Mouse (Mus musculus) urinary bladder, postnatal 0 days (tissue): ENCODE results near the gene Znrf1. TPM values are rescaled to one million over a fixed set of nuclear protein-coding genes. Genes with fewer than 3 reads are reported as not detected.

Experiments
- polyA plus RNA-seq: library from polyadenylated mRNA; unstranded; fragments of >200 nt; fragmentation: Nextera tagmentation; extraction: Ambion mirVana; gene quantifications from 2 replicates; pipeline ENCODE4 v1.2.1, GENCODE M21; 2015

Znrf1 gene
- polyA plus RNA-seq, result 28.9 and 30.0 TPM in 2 replicates

DNA sequence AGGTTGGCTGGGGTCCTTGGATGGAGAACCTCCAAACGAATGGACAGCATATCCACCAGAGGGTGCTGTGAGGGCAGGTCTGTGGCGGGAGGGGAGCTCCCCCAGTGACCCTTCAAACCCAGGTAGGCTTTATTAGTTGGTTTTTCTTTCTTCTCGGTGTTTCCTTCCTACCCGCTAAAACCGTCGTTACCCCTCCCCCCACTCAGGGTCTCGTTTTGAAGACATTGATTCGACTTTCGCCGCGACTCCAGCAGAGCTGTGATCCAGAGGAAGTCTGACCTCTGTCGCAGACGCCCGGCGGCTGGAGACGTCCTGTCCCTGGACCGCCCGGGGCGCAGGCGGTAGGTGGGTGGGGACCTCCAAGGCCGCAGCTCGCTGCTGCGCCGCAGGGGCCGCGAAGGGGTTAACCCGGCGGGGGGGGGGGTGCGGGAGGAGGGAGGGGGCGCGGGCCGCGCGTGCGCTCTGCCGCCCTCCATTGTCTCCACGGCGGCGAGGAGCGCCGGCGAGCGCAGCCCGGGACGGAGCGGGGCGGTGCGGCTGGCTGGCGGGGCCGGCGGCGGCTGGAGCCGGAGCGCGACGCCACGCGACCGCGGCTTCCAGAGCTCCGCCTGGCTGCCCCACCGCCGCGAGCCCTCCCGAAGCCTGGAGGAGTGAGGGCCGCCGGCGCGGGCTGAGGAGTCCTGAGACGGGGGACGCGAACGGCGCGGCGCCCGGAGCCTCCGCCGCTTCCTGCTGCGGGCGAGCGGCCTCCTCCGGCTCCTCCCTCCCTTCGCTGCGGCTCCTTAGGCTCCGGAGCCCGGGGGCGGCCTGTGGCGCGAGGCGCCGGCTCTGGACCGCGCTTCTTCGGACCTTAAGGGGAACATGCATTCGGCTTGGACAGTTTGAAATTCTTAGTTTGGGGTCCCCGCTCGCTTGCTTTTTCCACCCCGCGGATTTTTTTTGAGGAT lies at the start of gene Znrf1:
Gene Znrf1 (plus strand): TSS at position 67 of the 947 bp plus-strand sequence.

DNA sequence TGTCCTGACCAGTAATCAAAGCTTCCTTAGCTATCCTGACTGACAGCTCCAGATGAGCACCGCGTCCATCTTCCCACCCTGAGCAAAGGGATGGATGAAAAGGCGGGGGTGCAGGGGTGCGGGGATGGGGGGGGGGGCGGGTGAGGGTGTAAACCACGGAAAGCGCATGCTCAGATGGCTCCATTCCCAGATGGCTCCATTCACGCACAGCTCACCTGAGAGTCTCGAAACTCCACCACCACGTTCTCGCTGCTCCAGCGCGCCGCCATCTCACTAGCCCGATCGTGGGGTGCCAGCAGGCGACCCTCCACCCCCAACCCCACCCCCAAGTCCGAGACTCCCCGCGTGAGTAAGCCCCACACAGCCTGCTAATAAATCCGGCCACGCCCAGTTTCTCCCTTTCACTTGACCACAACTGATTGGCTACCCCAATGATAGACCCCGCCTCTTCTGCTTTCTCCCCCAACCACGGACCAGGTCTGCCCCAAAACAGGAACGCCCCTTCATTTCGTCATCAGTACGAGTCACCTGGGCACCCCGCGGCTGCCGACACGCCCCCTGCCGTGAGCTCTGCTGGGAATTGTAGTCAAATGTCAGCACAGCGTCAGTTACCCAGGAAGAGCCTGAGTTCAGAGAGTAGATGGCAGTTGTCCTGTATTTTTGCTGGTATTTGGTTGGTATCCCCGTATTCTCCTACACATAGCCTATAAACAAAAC lies 14.0 kb upstream of the Znrf1 start, which contains the start of gene Wdr59:
Gene Wdr59 (minus strand): TSS at position 380 of the 717 bp plus-strand sequence.

DNA sequence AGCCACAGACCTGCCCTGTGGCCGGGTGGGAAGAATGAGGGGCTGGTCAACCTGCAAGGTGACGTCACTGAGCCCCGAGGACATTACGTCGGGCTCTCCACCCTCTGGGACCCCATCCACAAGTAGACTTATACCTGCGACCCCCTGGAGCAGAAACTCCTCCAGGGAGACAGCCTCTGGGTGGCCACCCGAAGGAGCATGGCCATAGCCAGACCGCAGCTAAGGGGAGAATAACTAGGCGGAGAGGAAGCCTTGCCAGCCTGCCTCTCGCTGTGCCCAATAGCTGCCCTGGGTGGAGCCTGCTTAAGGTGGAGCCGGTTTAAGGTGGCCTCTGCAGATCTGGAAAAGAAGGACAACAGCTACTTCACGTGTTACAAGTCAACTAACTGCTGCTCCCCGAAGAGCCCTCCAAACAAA lies 94.2 kb downstream of the Znrf1 start, which contains the start of gene Ldhd:
Gene Ldhd (minus strand): TSS at position 270 of the 417 bp plus-strand sequence.

DNA sequence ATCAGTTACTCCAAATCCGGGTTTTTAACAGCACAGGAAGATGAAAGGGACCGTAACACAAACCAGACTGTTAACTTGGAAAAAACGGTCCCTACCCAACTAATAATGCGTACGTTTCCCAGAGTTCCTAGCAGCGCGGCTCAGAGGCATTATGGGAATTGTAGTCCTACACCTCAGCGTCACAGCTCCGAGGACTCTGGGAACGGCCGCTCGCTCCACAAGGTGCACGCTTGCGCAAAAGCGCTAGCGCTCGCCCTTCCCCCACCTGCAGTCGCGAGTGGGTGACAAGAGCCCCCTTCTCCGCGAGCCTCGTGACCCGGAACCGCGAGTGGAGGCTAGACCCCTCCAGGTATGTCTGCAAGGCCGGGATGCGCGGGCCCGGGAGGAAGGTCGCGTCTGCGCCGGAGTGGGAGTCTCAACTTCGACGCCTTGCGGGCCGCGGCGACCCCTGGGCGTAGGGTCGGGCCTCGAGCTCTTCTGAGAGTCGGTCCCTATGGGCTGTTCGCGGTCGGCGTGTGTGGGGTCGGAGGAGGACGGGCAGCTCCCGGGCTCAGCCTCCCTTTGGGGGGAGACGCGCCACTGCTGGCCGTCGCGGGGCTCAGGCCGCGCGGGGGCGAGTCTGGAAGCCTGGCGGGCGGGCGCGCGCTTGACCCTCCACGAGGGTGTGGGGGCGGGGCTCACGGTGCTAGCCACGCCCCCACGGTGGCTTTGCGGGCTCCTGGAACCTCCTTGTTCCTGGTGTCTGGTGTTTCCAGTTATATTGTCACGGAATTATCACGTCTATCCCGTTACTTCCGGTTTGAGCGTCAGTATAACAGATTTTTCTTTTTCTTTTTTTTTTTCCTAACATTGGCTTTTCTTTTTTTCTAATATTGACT lies 107.6 kb downstream of the Znrf1 start, which contains the start of gene Zfp1:
Gene Zfp1 (plus strand): TSS at position 138 of the 878 bp plus-strand sequence.

Other genes with a start within 250 kb of the Znrf1 start
- 12.3 and 14.0 TPM in 2 replicates for gene Rfwd3, start 235.9 kb upstream of the Znrf1 start, polyA plus RNA-seq
- 10.0 and 11.1 TPM in 2 replicates for gene Mlkl, start 197.9 kb upstream of the Znrf1 start, polyA plus RNA-seq
- gene Fa2h, start 142.3 kb upstream of the Znrf1 start, polyA plus RNA-seq, result 18.1 and 21.5 TPM in 2 replicates
- gene Wdr59, start 14.0 kb upstream of the Znrf1 start, polyA plus RNA-seq, result 2.2 and 2.5 TPM in 2 replicates
- gene Ldhd, start 94.3 kb downstream of the Znrf1 start, polyA plus RNA-seq, result 1.1 and 1.4 TPM in 2 replicates
- 8.3 and 9.2 TPM in 2 replicates for gene Zfp1, start 107.3 kb downstream of the Znrf1 start, polyA plus RNA-seq
- not detected in 2 replicates for gene Ctrb1, start 154.9 kb downstream of the Znrf1 start, polyA plus RNA-seq
- gene Bcar1, start 207.7 kb downstream of the Znrf1 start, polyA plus RNA-seq, result 28.3 and 28.6 TPM in 2 replicates